Mouse (Mus musculus) limb, embryonic 11.5 days (tissue): ENCODE measurements around the gene Mcf2l. TPM values are rescaled to one million over a fixed set of nuclear protein-coding genes. Genes with fewer than 3 reads are reported as not detected.
A peak's percentile ranks its signal among the peaks of the same experiment; 100 is the strongest.

Source experiments
- ATAC-seq: fragments of 200-750 bp; cut with Nextera tagmentation; 2 replicates; pipeline ENCODE4 v1.8.0; 2017; ENCODE audit warnings: low read depth; ENCODE audit not compliant: insufficient number of reproducible peaks, low FRiP score, low TSS enrichment
- DNase-seq: peaks from one replicate; pipeline ENCODE4 v3.0.0-alpha.2; 2015; ENCODE audit warnings: low spot score
- H3K27ac ChIP-seq: fragments of 300-500 bp; sonication (generic); replicated peaks from 2 replicates; pipeline ENCODE4 v1.5.1; 2014; ENCODE audit warnings: low read depth, mild to moderate bottlenecking, low read length
- H3K27me3 ChIP-seq: fragments of 300-500 bp; sonication (generic); 2 replicates; pipeline ENCODE4 v1.6.1; 2014; ENCODE audit warnings: mild to moderate bottlenecking, low read length, mixed read lengths; ENCODE audit not compliant: control insufficient read depth, insufficient read depth
- H3K36me3 ChIP-seq: fragments of 300-500 bp; sonication (generic); 2 replicates; pipeline ENCODE4 v1.6.1; 2014; ENCODE audit warnings: mild to moderate bottlenecking, low read length, moderate library complexity, mixed read lengths; ENCODE audit not compliant: control insufficient read depth, insufficient read depth
- H3K4me1 ChIP-seq: fragments of 300-500 bp; sonication (generic); 2 replicates; pipeline ENCODE4 v1.6.1; 2014; ENCODE audit warnings: low read length, mixed read lengths; ENCODE audit not compliant: control insufficient read depth, insufficient read depth
- H3K4me2 ChIP-seq: fragments of 300-500 bp; sonication (generic); 2 replicates; pipeline ENCODE4 v1.6.1; 2014; ENCODE audit warnings: low read depth, mild to moderate bottlenecking, moderate library complexity; ENCODE audit not compliant: severe bottlenecking
- H3K4me3 ChIP-seq: fragments of 300-500 bp; sonication (generic); 2 replicates; pipeline ENCODE4 v1.5.1; 2014; ENCODE audit warnings: low read depth, low read length
- H3K9ac ChIP-seq: fragments of 300-500 bp; sonication (generic); 2 replicates; pipeline ENCODE4 v1.6.1; 2014; ENCODE audit warnings: mild to moderate bottlenecking, low read length
- H3K9me3 ChIP-seq: fragments of 300-500 bp; sonication (generic); 2 replicates; pipeline ENCODE4 v1.6.1; 2016; ENCODE audit warnings: low read length; ENCODE audit not compliant: control insufficient read depth
- WGBS: fragments of 180-500 bp; shearing (Covaris S2); extraction: QIAGEN DNeasy Blood & Tissue Kit; methylation state at CpG from one replicate; pipeline ENCODE4 v1.1.7; 2014; 5-methylcytosine and 5-hydroxymethylcytosine counted together
- polyA plus RNA-seq: library from polyadenylated mRNA; unstranded; fragments of >200 nt; fragmentation: Nextera tagmentation; extraction: Ambion mirVana; gene quantifications from 2 replicates; pipeline ENCODE4 v1.2.1, GENCODE M21; 2014

The Mcf2l gene
- polyA plus RNA-seq, 1 experiment from 2014 or later = 9.4 TPM

- no peaks in the 10 kb centered on the region; the same call in 1 of the 2 replicates for H3K36me3 ChIP-seq
- no peak overlapping the region for H3K4me3 ChIP-seq
- H3K4me2 ChIP-seq = no peak overlapping the region
- H3K9me3 ChIP-seq = no peaks in the 10 kb centered on the region
- ATAC-seq = no peak
- H3K27me3 ChIP-seq = no peaks in the 10 kb centered on the region
- H3K27ac ChIP-seq = no peak overlapping the region
- H3K9ac ChIP-seq = no peak overlapping the region
- WGBS = 78% methylated on average over 8 of the region's 8 CpGs
- no peak for DNase-seq
- H3K4me1 ChIP-seq = no peaks in the 10 kb centered on the region
Observed at GRCm38 (mm10) chr8:12940549-12940948, 66.9 kb downstream of the Mcf2l start.

DNA sequence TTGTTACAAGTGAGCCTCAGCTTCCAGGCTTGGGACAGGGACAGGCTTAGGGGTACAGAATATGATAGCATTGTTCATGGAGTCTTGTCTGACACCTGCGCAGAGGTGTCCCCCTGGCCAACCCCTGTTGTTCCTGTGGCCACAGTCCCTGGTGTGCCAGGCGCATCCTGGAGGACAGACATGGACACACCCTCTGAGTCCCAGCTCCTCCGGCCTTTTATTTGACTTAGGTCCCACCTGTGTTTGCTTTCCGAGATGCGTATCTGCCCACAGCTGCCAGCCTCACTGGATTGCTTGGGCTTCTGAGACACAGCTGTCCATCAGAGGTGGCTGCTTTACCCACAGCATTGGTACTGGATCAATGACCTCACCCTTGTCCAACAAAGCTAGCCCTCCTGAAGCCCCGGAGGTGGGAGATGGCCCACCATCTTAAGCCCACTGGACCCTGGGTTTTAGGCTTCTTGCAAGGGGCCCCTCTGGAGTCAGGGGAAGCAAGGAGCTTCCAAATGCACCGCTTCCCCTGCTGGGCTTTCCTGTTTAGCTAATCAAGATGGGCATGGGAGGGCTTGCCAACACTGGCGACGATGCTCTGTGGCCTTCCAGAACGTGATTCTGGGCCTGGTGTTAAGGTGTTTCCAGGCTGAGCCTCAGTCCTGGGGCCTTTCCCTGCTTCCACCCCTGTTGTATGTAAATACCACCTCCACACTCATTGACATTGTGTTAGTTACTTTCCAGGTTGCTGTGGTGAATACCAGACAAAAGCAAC is 67.7 kb downstream of the Mcf2l start:
- H3K9me3 ChIP-seq = no peaks in the 10 kb centered on the region
- DNase-seq = no peak
- WGBS = 79% methylated on average over 10 of the region's 10 CpGs
- H3K27ac ChIP-seq = no peak overlapping the region
- no peaks in the 10 kb centered on the region for H3K4me1 ChIP-seq
- no peak overlapping the region for H3K4me2 ChIP-seq
- no peak for ATAC-seq
- no peak overlapping the region for H3K9ac ChIP-seq
- no peak overlapping the region for H3K4me3 ChIP-seq
- no peaks in the 10 kb centered on the region; the same call in 1 of the 2 replicates for H3K36me3 ChIP-seq
- no peaks in the 10 kb centered on the region for H3K27me3 ChIP-seq

DNA sequence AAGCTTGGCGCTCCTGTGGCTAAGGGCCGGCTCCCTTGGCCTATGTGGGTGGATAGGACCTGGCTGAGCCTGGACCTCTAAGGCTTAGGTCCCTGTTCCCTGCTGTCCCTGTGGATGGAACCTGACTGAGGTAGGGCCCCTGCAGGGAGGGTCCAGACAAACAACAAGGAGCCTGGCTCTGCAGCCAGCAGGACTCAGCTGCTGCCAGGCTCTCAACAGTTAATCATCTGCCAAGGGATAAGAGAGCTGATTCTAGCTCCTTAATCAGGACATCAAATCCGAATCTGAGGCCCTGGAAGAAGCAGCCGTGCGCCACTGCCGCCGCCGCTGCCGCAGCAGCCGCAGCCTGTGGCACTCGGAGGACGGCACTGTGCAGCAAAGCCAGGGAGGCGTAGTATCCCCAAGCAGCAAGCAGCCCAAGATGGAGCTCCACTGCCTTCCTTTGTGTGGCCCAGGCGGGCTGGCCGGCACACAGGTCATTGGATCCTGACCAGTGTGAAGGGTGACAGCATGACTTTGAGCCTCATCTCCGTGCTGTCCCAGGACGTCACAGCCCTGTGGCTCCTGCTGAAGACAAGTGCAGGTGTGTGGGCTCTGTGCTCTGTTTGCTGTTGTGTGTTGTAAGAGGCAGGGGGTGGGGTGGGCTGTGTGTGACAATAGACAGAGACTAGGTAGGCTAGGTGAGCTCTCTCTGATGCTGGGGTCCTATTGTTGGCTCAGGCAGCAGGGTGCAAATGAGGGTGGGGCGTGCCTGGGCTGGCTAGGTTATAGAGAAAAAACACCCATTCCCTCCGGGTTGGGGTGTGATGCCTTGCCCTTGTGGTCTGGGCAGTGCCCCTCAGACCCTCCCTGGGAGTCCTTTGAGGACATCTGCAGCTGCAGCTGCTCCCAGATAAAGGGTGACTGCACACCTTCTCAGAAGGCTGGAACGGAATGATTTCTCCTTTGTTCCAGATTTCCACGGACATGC is 74.3 kb downstream of the Mcf2l start:
- ATAC-seq (peak; percentile 60), DNase-seq (peak; percentile 61)
- Histone ChIP-seq H3K9ac (peak overlapping the region; percentile 78), H3K9me3 (no peaks in the 10 kb centered on the region), H3K4me2 (peak overlapping the region; percentile 71), H3K27ac (no peak overlapping the region), H3K4me3 (peak overlapping the region; percentile 47), H3K4me1 (peaks cover 7% of the 10 kb centered on the region; the same call in 1 of the 2 replicates), H3K27me3 (no peaks in the 10 kb centered on the region), H3K36me3 (no peaks in the 10 kb centered on the region; the same call in 1 of the 2 replicates)
- 9% methylated on average over 21 of the region's 21 CpGs for WGBS

- WGBS = 48% methylated on average over 3 of the region's 3 CpGs
- H3K4me3 ChIP-seq = peak overlapping the region; percentile 47
- peak overlapping the region; percentile 78 for H3K9ac ChIP-seq
- DNase-seq = no peak
- no peaks in the 10 kb centered on the region; the same call in 1 of the 2 replicates for H3K36me3 ChIP-seq
- peak overlapping the region; percentile 71 for H3K4me2 ChIP-seq
- H3K4me1 ChIP-seq = peaks cover 7% of the 10 kb centered on the region; the same call in 1 of the 2 replicates
- H3K27ac ChIP-seq = no peak overlapping the region
- no peak for ATAC-seq
- H3K27me3 ChIP-seq = no peaks in the 10 kb centered on the region
- H3K9me3 ChIP-seq = no peaks in the 10 kb centered on the region
Observed at GRCm38 (mm10) chr8:12948574-12948961, 75.0 kb downstream of the Mcf2l start.

- H3K27ac ChIP-seq = no peak overlapping the region
- no peaks in the 10 kb centered on the region for H3K27me3 ChIP-seq
- H3K9me3 ChIP-seq = no peaks in the 10 kb centered on the region
- H3K4me1 ChIP-seq = peaks cover 7% of the 10 kb centered on the region; the same call in 1 of the 2 replicates
- H3K4me2 ChIP-seq = no peak overlapping the region
- no peak overlapping the region for H3K9ac ChIP-seq
- DNase-seq = no peak
- no peak overlapping the region for H3K4me3 ChIP-seq
- WGBS = 65% methylated on average over 7 of the region's 7 CpGs
- ATAC-seq = no peak
- no peaks in the 10 kb centered on the region for H3K36me3 ChIP-seq
Observed at GRCm38 (mm10) chr8:12951051-12951630, 77.5 kb downstream of the Mcf2l start.

GRCm38 (mm10) chr8:12952699-12953098 is 79.1 kb downstream of the Mcf2l start:
- Histone ChIP-seq H3K27me3 (no peaks in the 10 kb centered on the region), H3K4me1 (peaks cover 11% of the 10 kb centered on the region), H3K36me3 (no peaks in the 10 kb centered on the region), H3K27ac (no peak overlapping the region), H3K4me3 (no peak overlapping the region), H3K9ac (no peak overlapping the region), H3K4me2 (no peak overlapping the region), H3K9me3 (no peaks in the 10 kb centered on the region)
- WGBS = 61% methylated on average over 6 of the region's 6 CpGs
- no peak for DNase-seq
- ATAC-seq = no peak

DNA sequence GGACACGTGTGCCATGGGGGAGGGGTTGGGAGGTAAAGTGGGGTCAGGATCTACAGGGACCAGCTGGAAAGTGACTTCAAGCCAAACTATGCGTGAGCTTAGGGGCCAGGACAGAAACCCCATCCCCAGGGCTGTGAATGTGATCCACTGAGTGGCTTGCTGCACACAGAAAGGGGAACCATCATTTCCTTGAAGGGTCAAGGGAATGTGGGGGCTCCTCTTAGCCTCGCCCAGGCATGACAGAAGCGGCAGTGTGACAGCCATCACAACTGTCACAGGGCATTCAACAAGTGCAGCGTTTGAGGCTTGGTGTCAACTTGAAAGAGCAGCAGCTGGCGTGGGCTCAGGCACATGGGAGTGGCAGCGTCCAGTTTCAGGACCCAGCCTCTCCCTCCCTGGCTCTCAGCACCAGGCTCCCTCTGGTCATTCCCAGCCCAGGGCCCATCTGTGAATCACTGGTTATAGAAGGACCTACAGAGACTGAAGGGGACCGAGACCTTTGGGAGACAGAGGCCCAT is 81.8 kb downstream of the Mcf2l start:
- Histone ChIP-seq H3K4me1 (peaks cover 12% of the 10 kb centered on the region; the same call in 1 of the 2 replicates), H3K9ac (no peak overlapping the region), H3K9me3 (no peaks in the 10 kb centered on the region), H3K27me3 (no peaks in the 10 kb centered on the region), H3K27ac (no peak overlapping the region), H3K4me3 (no peak overlapping the region), H3K4me2 (no peak overlapping the region), H3K36me3 (no peaks in the 10 kb centered on the region)
- no peak for DNase-seq
- 82% methylated on average over 8 of the region's 8 CpGs for WGBS
- ATAC-seq = no peak

- Histone ChIP-seq H3K4me1 (peaks cover 12% of the 10 kb centered on the region; the same call in 1 of the 2 replicates), H3K27me3 (no peaks in the 10 kb centered on the region), H3K9me3 (no peaks in the 10 kb centered on the region), H3K36me3 (no peaks in the 10 kb centered on the region), H3K9ac (no peak overlapping the region), H3K4me2 (no peak overlapping the region), H3K27ac (no peak overlapping the region), H3K4me3 (no peak overlapping the region)
- WGBS = 89% methylated on average over 4 of the region's 4 CpGs
- ATAC-seq = no peak
- no peak for DNase-seq
Observed at GRCm38 (mm10) chr8:12955880-12956279, 82.3 kb downstream of the Mcf2l start.
